Mouse (Mus musculus) lung, adult 2 months (tissue): Measurements from ENCODE around the gene Bcorl1.

Experiments
- CTCF ChIP-seq: fragments of 200-500 bp; IDR thresholded peaks from 2 replicates; pipeline ENCODE4 v1.5.1; 2011; ENCODE audit warnings: mild to moderate bottlenecking, low read length, control low read depth; ENCODE audit not compliant: insufficient read depth
- POLR2A ChIP-seq: fragments of 200-500 bp; IDR thresholded peaks from 2 replicates; pipeline ENCODE4 v1.6.1; 2011; ENCODE audit warnings: low read depth, mild to moderate bottlenecking, control low read depth, low read length, borderline replicate concordance; ENCODE audit errors: extremely low read depth

DNA sequence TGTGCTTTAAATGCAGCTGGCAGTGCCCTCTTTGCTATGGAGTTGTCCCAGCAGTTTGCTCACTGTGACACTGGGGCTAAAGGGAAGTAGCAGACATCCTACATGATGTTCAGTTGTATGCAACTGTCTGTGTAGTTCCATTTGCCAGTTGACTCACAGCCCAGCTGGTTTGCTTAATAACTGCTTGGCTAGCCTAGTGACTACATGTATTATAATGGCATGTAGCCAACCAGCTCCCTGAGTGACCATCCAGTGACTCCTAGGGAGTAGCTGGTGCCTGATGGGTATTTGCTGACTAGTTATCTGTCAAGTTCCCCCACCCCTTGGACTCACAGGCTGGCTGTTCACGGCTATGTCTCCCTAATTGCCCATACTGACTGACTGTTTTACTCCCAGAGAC lies 82.5 kb downstream of the Bcorl1 start:
- TF ChIP-seq CTCF (no peak), POLR2A (no peak)
